Mouse (Mus musculus): ENCODE measurements around the gene Fgfr2.

Fgfr2 gene

DNA sequence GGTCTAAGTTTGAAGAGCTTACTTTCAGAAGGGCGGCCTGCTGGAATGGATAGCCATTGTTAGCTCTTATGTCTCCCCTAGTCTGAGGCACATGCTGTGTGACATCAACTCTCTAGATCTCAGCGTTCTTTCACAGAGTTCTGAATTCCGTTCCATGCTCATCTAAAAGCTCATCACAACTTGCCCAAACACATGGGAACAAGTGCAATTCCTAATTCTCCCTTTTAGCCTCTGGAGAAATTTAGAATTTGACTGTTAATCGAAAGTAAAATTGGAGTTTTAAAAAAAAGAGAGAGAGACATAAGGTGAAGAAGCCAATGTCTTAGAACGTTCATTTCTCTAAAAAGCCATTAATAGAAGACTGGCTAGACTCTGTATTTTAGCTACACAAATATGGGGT, 1793.7 kb downstream of the Fgfr2 start, which contains the start of gene Fam24b:
Fam24b (minus strand) TSS at position 101 of the 400 bp plus-strand sequence.
- in situ Hi-C loops (cut with MboI, MseI) = no loop called here

DNA sequence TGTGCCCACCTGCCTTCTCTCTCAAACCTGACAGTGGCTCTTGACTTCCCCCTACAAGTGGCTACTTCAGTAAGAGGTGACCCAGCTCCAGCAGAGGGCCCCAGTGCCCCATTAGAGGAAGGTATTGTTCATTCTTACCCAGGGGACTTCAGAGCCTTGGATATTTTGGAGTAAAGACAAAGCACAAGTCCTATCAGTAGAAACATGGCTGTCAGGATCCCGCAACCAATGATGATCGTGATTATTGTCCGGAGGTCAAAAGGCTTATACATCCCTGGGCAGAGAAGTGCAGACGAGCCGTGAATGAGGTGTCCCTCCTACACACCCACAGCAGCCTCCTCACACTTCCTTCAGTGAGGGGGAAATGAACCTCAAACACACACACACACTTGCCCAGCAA, 1796.1 kb downstream of the Fgfr2 start:
- in situ Hi-C loops (cut with MboI, MseI) = no loop called here

DNA sequence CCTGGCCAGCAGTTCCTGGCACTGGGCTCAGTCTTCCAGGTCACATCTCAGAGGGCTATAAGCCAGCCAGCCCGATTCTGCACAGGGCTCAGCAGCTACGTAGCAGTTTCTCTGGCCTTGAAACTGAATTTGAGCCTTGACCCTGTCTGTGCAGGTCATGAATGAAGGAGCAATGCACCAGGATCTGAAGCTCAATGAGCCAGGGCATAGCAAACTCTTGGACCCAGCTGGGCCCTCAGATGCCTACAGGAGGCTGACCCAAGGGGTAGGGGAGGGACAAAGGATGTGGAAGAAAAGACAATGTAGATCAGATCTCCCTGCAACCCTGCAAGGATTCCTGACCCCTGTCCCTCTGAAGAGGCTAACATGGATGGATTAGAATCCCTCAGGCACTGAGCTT, 1801.0 kb downstream of the Fgfr2 start, which contains the start of gene Cuzd1:
Cuzd1 (minus strand) TSS at position 101 of the 400 bp plus-strand sequence.
- in situ Hi-C loops (cut with MboI, MseI) = no loop called here

DNA sequence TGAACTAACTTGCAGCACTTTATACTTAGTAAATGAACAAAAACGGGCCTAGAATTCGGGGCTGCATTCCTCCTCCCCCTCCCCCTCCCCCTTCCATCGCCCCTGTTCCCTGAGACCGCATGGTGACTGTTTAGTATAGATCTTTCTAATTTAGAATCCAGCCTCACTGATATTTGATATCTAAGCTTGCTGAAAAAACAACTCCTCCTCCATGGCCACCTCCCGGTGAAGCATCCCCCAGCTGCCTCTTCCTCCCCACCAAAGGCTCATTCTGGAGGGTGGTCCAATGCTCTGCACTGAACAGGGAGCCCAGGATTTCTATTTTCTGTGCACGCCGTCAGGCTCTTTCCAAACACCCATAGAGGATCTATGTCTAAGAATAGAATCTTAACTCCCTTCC, 1804.8 kb downstream of the Fgfr2 start:
- in situ Hi-C loops (cut with MboI, MseI) = no loop called here

DNA sequence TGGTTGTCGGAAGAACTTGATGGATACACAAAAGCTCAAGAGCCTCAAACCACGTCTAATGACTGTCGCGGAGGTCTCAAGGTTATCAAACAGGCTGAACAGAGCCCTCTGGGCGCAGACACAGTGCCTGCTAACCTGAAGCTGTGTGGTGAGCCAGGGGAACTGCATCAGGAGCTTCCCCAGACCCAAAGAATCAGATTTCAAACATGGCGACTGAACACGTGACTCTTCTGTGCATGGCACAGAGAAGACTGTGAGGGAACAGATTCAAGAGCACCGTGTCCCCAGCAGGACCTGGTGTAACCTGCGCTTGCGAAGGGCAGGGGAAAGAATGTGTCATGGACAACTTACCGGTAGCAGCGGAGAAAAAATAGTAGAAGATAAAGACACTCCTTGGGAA, 1805.6 kb downstream of the Fgfr2 start:
- in situ Hi-C loops (cut with MboI, MseI) = no loop called here

DNA sequence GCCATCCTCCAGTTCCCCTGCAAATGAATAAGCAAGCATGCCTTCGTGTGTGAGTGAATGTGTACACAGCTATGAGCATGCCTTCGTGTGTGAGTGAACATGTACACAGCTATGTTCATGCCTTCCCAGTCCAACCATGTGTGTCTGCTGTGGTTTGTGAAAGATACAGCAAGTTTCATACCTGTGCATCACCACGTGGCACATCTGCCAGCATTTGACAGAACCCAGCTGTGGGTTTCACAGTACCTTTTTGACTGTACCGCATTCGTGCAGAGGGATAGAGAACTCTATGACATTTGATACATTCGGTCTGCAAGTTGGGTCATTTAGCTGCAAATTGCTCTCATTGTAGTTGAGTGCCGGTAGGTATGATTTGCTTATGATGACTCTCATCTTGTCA, 1808.7 kb downstream of the Fgfr2 start:
- in situ Hi-C loops (cut with MboI, MseI) = no loop called here

DNA sequence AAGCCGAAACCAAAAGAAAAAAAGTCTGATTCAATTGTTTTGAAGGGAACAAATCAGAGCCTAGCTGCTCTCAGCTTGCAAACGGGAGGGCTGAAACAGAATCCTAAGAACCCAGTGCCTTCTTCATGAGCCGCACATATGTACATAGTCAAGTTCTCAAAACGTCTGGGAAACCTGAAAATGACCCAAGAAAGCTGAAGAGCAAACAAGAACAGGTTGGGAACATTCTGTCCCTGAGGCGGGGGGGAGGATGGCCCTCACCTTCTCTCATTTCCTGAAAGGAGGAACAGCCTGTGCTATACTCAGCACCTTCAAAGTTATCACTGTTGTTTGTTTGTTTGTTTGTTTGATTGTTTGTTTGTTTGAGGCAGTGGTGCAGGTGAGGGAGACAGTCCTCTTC, 1816.4 kb downstream of the Fgfr2 start:
- in situ Hi-C loops (cut with MboI, MseI) = no loop called here

DNA sequence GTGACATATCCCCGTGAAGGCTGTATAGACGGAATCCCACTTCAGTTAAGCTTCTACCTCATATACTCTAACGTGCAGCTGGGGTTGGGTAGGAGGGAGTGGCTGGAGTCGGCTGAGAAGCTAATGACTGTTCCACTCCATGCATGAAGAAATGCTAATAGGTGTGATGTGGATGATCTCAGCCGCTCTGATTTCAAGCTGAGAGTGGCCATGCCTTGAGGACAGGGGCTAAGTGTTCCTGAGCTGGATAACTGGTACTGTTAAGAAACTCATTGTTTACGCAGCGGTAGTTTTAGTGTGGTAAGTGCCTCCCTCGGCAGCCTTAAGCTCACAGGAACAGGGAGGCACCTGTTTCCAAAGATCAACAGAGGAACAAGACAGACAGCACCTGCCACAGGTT, 1819.8 kb downstream of the Fgfr2 start:
- in situ Hi-C loops (cut with MboI, MseI) = no loop called here

DNA sequence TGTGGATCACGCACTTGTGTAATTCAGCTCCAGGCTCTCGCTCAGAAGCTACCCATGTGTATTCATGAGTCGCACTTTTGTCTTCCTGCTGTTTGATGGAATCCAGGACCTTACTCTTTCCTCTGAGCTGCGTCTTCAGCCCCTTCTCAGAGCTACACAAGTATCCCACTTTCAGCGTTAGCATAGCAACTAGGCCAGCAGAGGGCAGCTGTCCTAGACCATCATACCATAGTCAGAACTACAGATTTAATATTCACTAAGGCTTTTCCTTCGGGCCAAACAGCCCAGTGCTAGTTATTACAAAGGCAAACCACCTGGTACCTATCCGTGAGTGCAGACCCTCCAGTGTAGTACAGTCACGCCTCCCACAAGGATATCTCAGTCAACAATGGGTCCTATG, 1826.0 kb downstream of the Fgfr2 start:
- in situ Hi-C loops (cut with MboI, MseI) = loop anchor here in 1 of 2 experiments (10.0 kb wide), 1 partner anchor 808 kb away; no protein-coding TSS in a partner anchor

DNA sequence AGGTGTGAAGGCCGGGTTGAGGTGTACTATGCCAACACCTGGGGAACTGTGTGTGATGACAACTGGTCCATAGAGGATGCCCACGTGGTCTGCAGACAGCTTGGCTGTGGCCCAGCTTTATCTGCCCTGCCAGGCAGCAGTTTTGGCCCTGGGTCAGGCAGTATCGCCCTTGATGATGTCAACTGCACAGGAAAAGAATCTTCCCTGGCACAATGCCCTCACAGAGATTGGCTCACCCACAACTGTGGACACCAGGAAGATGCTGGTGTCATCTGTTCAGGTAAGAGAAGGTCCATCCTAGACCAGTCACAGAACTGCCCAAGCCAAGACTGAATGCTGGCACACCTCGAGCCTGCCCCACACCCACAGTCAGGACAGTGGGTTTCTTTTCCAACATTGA, 1857.3 kb downstream of the Fgfr2 start:
- in situ Hi-C loops (cut with MboI, MseI) = no loop called here

DNA sequence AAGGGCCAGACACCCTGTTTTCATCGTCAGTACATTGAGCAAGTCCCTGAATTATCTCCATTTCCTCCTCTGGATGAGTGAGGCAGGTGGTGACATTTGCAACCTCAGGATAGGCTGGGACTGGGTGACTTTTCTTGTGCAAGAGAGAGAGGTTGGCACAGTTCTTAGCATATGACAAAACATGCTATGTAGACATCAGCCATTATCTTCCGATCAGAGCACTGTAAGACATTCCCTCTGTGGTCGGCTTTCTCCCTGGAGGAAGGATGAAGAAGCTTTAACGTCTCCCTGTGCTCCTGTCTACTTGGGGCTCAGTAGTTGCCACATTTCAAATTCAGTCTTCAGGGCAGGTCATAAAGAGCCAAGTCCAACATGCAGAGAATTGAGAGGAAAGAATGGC, 1858.9 kb downstream of the Fgfr2 start:
- in situ Hi-C loops (cut with MboI, MseI) = no loop called here

DNA sequence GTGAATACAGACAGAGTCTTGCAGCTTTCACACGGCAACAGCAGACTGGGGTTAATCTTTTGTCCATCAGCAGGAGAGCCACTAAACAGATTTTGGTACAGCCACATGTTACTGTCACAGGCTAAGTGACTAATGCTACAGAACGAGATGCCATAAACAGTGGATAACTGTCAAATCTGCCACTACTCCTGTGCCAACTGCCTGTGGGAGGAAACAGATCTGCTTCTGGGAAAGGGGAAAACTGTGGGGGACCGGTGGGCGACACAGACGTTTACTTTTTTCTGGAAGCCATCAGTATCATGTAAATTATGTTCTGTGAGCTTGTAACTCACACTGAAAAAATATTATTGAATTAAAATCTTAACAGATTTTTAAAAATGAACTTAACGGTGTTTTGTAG, 1862.2 kb downstream of the Fgfr2 start:
- in situ Hi-C loops (cut with MboI, MseI) = no loop called here

DNA sequence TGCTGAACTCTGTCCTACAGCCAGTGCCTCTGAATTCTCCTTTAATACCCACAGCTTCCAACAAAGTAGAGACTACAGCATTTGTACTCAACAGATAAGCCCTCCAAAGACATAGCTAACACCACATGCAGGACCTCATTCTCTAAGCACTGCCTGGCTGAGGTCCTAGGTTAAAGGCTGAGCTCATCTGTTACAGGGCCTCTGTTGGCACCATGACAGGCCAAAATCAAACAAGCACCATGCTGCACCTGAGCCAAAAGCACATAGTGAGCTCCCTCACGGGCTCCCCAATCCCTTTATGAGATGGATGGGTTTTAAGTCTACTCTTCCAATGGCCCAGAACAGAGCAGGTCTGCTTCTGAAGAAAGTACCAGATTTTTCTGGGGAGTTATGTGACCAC, 1865.8 kb downstream of the Fgfr2 start:
- in situ Hi-C loops (cut with MboI, MseI) = no loop called here

DNA sequence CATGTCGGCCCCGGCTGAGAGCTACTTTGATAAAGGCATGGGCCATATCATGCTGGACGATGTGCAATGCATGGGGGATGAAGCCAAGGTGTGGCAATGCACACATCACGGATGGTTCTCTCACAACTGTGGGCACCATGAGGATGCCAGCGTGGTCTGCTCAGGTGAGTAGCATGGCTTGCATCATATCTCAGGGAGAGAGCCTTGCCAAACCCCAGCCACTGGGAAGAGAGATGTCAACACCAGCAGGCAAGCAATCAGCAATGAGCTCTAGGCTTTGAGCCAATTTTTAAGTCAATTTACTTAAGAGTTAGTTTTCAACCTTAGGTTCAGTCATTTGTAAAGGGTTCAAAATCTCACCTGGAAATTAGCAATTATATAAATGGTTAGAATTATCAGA, 1866.3 kb downstream of the Fgfr2 start:
- in situ Hi-C loops (cut with MboI, MseI) = no loop called here

DNA sequence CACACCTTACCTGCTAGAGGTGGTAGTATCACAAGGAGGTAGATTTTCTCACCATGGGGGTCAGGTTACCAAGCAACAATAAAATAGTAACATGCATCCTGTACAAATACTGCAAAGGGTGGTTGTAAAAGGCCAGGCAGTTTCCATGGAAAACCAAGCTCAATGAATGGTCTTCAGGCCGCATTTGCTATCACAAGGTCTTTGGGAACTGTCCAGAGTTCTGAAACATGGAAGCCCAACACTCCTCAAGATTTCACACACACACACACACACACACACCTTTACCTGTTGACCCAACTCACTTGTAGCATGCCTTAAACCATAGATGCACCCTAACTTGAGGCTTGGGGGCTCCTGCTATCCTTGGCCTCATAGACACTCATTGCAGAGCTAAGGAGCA, 1878.2 kb downstream of the Fgfr2 start:
- in situ Hi-C loops (cut with MboI, MseI) = no loop called here

DNA sequence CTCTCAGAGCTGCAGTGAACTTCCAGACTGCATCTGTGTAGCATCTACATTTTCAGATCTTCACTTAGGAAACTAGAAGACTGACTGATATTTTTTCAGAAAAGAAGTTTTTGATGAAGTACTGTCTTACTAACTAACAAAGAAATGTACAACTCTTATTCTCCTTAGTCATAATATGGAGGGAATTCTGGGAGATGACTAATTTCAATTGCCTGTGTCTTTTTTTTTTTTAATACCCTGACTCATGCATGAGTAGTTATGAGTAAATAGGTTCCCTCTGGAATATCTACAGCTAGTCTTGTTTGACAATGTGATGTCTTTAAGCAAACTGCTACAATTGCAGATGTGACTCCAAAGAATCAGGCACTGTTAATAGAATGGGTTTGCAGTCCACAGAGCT, 1887.1 kb downstream of the Fgfr2 start:
- in situ Hi-C loops (cut with MboI, MseI) = no loop called here

DNA sequence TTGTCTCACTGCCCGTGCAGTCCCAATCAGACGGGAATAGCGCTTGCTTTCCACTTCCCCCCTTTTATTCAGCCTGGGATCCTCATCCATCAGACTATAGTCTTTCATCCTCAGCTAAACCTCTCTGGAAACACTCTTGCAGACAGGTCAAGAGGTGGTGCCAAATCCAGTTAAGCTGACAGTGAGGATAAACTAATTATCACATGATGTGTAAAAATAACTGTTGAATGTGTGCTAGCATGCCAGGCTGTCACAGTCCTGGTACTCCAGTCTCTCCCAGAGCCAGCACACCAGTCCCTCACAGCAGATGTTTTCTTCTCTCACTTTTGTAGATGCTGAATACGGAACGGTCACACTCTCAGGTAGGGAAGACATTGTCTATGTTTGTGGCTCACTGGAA, 1900.1 kb downstream of the Fgfr2 start:
- in situ Hi-C loops (cut with MboI, MseI) = no loop called here

DNA sequence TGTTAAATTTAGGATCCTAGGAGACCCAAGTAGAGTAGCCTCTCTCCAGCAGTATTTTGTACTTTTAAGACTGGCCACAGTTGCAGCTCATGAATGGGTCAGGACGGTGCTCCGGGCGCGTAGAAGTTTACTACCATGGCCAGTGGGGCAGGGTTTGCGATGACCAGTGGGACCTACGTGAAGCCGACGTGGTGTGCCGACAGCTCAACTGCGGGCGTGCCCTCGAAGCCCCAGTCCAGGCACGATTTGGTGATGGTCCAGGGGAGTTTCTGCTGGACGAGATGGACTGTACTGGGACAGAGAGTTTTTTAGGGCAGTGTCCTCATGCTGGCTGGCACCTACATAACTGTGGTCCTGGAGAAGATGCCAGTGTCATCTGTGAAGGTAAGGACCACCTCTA, 1935.2 kb downstream of the Fgfr2 start:
- in situ Hi-C loops (cut with MboI, MseI) = no loop called here

DNA sequence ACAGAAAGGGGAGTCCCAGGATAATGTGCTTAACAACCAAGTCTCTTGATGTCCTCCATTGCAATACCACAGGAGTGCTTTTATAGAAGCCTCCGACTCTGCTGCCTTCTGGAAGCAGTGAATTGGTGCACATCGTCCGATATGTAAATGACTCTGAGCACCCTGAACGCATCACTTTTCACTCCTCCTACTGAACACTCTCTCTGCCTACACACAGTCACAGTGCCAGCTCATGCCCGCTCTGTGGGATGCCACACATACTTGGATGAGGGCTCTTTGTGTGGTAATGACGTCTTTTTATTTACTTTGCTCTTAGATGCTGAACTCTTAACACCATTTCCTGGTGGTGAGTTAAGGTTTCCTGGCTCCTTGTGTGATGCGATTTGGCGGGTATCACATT, 1936.1 kb downstream of the Fgfr2 start:
- in situ Hi-C loops (cut with MboI, MseI) = no loop called here

DNA sequence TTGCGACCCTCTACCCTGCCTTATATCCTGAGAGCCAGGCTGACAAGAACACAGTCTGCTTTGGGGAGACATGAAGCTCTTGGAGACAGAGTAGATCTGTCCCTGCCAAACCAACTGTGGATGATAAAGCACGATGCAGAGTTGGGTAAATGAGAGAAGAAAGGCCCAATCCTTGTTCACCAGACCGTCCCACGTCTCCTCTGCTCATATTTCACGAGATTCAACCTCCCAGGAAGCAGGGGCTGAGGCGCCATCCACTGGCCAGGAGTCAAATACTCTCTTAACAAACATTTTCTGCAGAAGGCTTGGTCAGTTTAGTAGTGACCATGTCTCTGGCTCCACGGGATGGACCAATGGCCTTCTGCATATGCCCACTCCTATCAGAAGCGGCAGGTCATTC, 1938.8 kb downstream of the Fgfr2 start:
- in situ Hi-C loops (cut with MboI, MseI) = no loop called here

DNA sequence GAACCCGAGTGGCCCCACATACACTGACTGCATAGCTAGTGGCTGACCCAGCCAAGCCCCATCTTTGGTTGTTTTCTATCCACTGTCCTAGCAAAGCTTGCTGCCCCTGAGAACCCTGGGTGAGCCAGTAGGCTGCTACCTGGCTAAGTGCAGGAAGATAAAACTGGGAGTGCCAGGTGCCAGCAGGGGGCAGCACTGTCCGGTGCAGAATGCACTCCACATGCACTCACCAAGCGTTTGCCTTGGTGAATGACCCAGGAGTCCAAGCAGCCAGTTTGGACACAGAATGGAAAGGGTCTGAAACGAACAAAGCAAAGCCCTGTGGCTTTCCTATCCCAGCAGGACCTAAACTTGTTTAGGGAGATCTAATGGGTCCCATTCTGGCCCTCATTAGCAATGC, 1940.5 kb downstream of the Fgfr2 start:
- in situ Hi-C loops (cut with MboI, MseI) = no loop called here

DNA sequence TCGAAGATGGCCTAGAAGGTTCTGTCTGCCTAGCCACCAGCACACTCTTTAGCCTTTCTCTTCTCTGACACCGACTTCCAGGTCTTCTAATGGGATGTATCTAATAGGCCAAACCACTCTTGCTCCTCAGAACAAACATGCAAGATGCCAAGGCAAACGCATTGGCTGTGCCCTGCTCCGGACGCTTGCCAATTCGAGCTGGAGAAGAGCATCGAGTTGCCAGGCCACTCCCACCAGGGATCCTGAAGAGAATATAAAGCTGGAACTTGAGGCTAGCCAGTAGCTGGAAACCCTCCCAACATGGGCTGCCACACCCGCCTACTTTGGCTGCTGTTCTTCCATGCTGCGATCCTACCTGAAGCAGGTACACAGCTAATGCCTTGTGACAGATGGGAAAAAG, 1949.0 kb downstream of the Fgfr2 start, which contains the start of gene 5430419D17Rik:
5430419D17Rik (plus strand) TSS at position 282 of the 400 bp plus-strand sequence.
- in situ Hi-C loops (cut with MboI, MseI) = no loop called here

DNA sequence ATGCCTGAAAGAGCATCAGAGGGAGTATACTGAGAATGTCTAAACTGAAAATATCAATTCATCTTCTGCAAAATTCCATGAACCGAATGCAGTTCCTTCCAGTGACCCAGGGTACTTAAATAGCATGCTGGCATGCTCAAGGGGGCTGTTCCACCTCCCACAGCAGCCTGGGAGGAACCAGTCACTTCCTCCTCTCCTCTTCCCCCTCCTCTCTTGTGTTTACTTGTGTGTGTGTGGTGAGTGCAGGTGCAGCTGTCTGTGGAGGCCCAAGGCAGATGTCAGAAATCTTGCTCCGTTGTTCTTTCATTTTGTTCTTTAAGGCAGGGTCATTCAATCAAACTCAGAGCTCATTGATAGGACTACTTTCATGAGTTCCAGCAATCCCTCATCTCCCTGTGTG, 1954.1 kb downstream of the Fgfr2 start:
- in situ Hi-C loops (cut with MboI, MseI) = no loop called here

DNA sequence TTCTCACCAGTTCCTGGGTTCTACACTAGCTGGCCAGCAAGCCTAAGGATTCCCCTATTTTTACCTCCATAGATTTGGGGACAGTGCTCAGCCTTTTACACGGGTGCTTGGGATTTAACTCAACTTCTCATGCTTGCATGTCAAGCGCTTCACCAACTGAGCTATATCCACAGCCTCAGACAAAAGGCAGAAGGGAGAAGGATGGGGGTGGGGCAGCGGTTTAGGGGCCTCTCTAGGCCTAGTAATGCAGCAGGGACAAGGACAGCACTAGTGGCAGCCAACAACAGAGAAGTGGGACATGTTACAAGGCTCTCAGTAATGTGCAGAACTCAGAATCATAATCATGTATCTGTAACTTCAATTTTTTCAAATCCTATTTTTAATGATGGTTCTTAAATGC, 1955.4 kb downstream of the Fgfr2 start:
- in situ Hi-C loops (cut with MboI, MseI) = no loop called here

Measured in T-helper 17 cell (primary cell).